Mouse (Mus musculus) WW6 (cell line): Measurements from ENCODE around the gene Gm6367.
"Not testable (repeated sequence)": the region's sequence is repeated elsewhere in the genome, so short reads cannot be mapped to it uniquely, and the experiment has no call there.

ENCODE experiments used
- DNase-seq: peaks from one replicate; pipeline ENCODE4 v3.0.0-alpha.2; 2013; ENCODE audit warnings: low read depth, low spot score

Gm6367 gene

DNA sequence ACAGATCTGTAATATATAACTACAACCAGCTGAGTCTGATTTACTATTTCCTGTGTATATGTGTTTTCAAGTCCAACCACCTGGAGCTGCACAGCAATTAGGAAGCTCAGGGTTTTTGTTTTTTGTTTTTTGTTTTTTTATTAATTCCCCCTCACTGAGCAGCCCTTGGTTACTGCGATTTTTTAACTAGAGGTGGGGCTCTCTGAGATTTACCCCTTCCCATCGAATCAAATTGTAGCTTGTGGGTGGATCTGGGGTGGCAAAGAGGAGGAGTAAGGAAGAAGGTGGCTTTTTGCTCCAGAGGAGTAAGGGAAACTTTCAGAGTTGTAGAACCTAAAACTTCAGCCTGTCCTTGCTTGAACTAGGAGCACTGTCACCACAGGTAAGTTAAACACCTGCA lies at the start of gene Gm6367:
TSS of gene Gm6367 (plus strand) at position 301 of the 400 bp plus-strand sequence.
- not testable (repeated sequence) for DNase-seq
